Mouse (Mus musculus) bone marrow, adult 2 months (tissue): Measurements from ENCODE around the gene Plxna1. TPM values are rescaled to one million over a fixed set of nuclear protein-coding genes. Genes with fewer than 3 reads are reported as not detected.

ENCODE experiments used
- H3K27ac ChIP-seq: fragments of 200-500 bp; 2 replicates; pipeline ENCODE4 v1.5.1; 2012; ENCODE audit warnings: low read depth, mild to moderate bottlenecking, control low read depth, inconsistent platforms, low read length; ENCODE audit not compliant: control insufficient read depth, poor library complexity, insufficient read depth
- H3K4me1 ChIP-seq: fragments of 200-500 bp; 2 replicates; pipeline ENCODE4 v1.6.1; 2011; ENCODE audit warnings: low read length; ENCODE audit not compliant: control insufficient read depth, insufficient read depth
- H3K4me3 ChIP-seq: fragments of 200-500 bp; replicated peaks from 2 replicates; pipeline ENCODE3; 2011; ENCODE audit warnings: mild to moderate bottlenecking, low read depth, low read length, control low read depth; ENCODE audit not compliant: control insufficient read depth
- CTCF ChIP-seq: fragments of 200-500 bp; IDR thresholded peaks from 2 replicates; pipeline ENCODE4 v1.5.1; 2011; ENCODE audit warnings: low read length, control low read depth; ENCODE audit not compliant: control insufficient read depth, insufficient read depth
- POLR2A ChIP-seq: fragments of 200-500 bp; IDR thresholded peaks from 2 replicates; pipeline ENCODE4 v1.6.1; 2011; ENCODE audit warnings: low read depth, mild to moderate bottlenecking, control low read depth, low read length, borderline replicate concordance; ENCODE audit not compliant: control insufficient read depth
- WGBS: fragments of 180-500 bp; shearing (Covaris S2); methylation state at CpG from one replicate; pipeline ENCODE4 v1.1.7; 2018; 5-methylcytosine and 5-hydroxymethylcytosine counted together
- polyA plus RNA-seq: library from polyadenylated mRNA; stranded (reverse); fragments of >200 nt; gene quantifications from 2 replicates; pipeline ENCODE4 v1.2.4, GENCODE M21; 2011; ENCODE audit warnings: low replicate concordance; ENCODE audit not compliant: missing spikeins, insufficient read depth, insufficient read length

The Plxna1 gene
- polyA plus RNA-seq, 1 experiment: 4.4 TPM

- 24% methylated on average over 4 of the region's 4 CpGs for WGBS
- H3K4me1 ChIP-seq: no peaks in the 10 kb centered on the region
- no peak overlapping the region for H3K27ac ChIP-seq
- no peak for TF ChIP-seq CTCF
- no peak for TF ChIP-seq POLR2A
- H3K4me3 ChIP-seq: no peak overlapping the region
Measured at GRCm38 (mm10) chr6:89397919-89398318, 35.5 kb upstream of the Plxna1 start.

DNA sequence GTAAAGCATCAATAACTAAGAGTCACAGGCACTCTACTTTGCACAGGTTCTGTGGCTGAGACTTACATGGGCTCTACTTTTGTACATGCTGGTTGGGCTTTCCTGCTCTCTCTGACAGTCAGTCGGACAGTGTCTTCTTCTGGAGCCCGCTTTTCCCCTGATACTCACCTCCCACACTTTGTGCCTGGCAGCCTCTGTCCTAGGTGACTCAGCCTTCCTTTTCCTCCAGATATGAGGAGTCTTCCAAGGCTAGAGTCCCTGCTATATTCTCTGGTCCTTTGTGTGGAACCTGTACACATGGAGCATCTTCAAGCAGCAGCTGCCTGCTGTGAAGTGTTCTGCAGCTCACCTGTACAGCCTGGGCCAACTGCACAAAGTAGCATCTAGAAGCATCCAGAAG is 31.4 kb upstream of the Plxna1 start:
- H3K4me1 ChIP-seq: no peaks in the 10 kb centered on the region
- H3K4me3 ChIP-seq: no peak overlapping the region
- TF ChIP-seq POLR2A (no peak), CTCF (no peak)
- no peak overlapping the region for H3K27ac ChIP-seq
- WGBS: 78% methylated on average over 2 of the region's 2 CpGs

- Histone ChIP-seq H3K27ac (no peak overlapping the region), H3K4me1 (no peaks in the 10 kb centered on the region), H3K4me3 (no peak overlapping the region)
- WGBS: 84% methylated on average over 2 of the region's 2 CpGs
- TF ChIP-seq POLR2A: no peak
- no peak for TF ChIP-seq CTCF
Measured at GRCm38 (mm10) chr6:89392213-89392612, 29.8 kb upstream of the Plxna1 start.

GRCm38 (mm10) chr6:89389771-89390170 is 27.4 kb upstream of the Plxna1 start:
- H3K4me3 ChIP-seq: no peak overlapping the region
- 82% methylated on average over 7 of the region's 7 CpGs for WGBS
- H3K27ac ChIP-seq: no peak overlapping the region
- H3K4me1 ChIP-seq: no peaks in the 10 kb centered on the region
- TF ChIP-seq CTCF (no peak), POLR2A (no peak)

- no peaks in the 10 kb centered on the region for H3K4me1 ChIP-seq
- TF ChIP-seq CTCF (no peak), POLR2A (no peak)
- H3K27ac ChIP-seq: no peak overlapping the region
- no peak overlapping the region for H3K4me3 ChIP-seq
- 68% methylated on average over 1 of the region's 1 CpGs for WGBS
Measured at GRCm38 (mm10) chr6:89386956-89387355, 24.5 kb upstream of the Plxna1 start.

DNA sequence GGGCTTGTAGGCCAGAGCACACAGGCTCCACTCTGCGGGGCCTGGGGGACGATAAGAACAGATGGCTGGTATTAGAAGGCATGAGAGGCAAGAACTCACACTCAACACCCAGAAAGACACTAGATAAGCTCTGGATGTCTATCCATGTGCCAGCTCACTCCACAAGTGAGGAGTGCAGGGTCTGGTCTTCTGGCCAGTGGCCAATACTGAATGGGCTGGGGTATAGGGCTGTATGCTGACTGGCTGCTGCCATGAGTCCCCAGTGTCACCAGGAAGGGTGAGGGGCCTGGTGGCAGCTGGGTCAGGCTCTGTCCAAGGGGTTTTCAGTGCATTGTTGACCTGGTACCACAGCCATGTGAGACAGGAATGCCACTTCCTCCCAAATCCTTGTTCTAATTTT is 22.3 kb upstream of the Plxna1 start:
- no peak overlapping the region for H3K4me3 ChIP-seq
- H3K27ac ChIP-seq: no peak overlapping the region
- TF ChIP-seq POLR2A (no peak), CTCF (no peak)
- WGBS: 79% methylated on average over 2 of the region's 2 CpGs
- H3K4me1 ChIP-seq: no peaks in the 10 kb centered on the region

GRCm38 (mm10) chr6:89381851-89382250 is 19.4 kb upstream of the Plxna1 start:
- no peak overlapping the region for H3K27ac ChIP-seq
- TF ChIP-seq POLR2A (no peak), CTCF (no peak)
- H3K4me3 ChIP-seq: no peak overlapping the region
- 78% methylated on average over 5 of the region's 5 CpGs for whole genome bisulfite sequencing
- no peaks in the 10 kb centered on the region for H3K4me1 ChIP-seq

DNA sequence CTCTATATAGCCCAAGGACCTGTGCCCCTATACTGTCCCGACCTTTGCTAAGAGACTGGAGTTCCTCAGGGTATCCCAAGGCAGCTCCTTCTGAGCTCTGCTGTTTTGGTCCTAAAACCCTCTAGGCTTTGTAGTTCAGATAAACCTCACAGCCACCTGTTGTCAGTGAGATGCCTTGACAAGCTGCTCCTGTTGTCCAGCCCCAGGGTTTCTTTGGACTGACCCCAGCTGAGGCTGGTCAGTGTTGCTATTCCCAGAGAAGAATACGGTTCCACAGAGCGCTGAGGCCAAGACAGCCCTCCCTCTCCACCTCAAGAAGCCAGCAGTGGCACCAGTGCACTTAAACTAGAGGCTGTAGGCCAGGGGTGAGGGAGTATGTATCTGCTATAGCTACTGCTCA is 18.8 kb upstream of the Plxna1 start:
- no peaks in the 10 kb centered on the region for H3K4me1 ChIP-seq
- 83% methylated on average over 3 of the region's 3 CpGs for WGBS

DNA sequence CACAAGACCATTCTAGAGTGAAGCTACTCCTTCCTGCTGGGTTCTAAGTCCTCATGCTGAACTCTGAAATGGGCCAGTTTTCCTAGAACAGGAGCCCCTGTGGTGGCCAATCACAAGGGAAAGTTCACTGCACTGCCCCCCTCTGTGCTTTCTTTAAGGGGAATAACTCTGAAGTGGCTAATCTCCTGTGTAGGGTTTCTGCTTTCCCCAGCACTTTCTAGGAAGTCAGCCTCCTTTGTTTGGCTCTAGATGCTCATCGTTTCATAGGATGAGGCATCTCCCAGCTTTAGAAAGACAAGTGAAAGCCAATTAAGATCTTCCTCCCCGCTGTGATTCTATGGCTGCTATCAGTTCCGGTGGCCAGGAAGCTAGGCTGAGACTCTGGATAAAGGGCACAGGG is 18.3 kb upstream of the Plxna1 start:
- Histone ChIP-seq H3K4me3 (no peak overlapping the region), H3K27ac (no peak overlapping the region), H3K4me1 (no peaks in the 10 kb centered on the region)
- WGBS: 79% methylated on average over 3 of the region's 3 CpGs
- no peak for TF ChIP-seq CTCF
- TF ChIP-seq POLR2A: no peak

More for the DNA sequence above, 18.8 kb upstream of the Plxna1 start:
- Histone ChIP-seq H3K27ac (no peak overlapping the region), H3K4me3 (no peak overlapping the region)
- TF ChIP-seq POLR2A (no peak), CTCF (no peak)

DNA sequence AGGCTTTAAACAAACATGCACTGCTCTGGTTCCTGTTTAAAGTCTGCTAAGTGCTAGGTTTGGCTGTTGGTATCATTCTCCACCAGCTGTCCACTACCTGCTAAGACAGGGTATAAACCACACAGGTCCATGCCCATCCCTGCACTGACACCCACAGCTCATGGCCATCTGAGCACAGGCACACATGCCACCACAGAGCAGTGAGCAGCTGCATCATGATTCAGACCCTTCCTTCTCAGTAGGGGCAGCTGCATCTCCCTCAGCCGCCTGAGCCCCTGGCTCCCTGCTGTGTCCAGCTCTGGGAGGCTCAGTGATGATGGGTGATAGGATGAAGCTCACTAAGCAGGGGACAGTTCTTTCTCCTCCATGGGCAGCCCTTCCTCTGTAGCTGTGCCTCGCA is 15.8 kb upstream of the Plxna1 start:
- TF ChIP-seq CTCF (no peak), POLR2A (no peak)
- WGBS: 69% methylated on average over 2 of the region's 2 CpGs

More for the DNA sequence above, 15.8 kb upstream of the Plxna1 start:
- no peaks in the 10 kb centered on the region for H3K4me1 ChIP-seq
- H3K27ac ChIP-seq: no peak overlapping the region
- H3K4me3 ChIP-seq: no peak overlapping the region
